Mouse (Mus musculus) erythroblast, embryonic 14.5 days (primary cell): ENCODE data around the gene 1700001O22Rik.

Experiments used
- GATA1 ChIP-seq: IDR thresholded peaks from 2 replicates; pipeline ENCODE4 v1.6.1; 2012; ENCODE audit warnings: low read length, inconsistent platforms, mixed read lengths
- TAL1 ChIP-seq: IDR thresholded peaks from 3 replicates; pipeline ENCODE4 v1.6.1; 2012; ENCODE audit warnings: low read length, inconsistent platforms, mixed read lengths

DNA sequence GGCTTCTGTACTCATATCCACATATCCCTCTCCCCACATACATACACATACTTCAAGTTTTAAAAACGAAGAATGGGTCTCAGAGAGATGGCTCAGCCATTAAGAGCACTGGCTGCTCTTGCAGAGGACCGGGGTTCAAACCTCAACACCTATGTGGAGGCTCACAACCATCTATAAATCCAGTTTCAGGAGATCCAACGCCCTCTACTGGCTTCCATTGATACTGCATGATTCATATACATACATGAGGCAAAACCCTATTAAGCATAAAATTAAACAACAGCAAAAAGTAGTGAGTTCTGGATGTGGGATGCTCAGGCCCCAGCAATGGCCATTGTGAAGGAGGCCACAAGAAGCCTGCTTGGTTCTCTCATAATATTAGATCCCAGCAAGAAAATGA lies 27.5 kb downstream of the 1700001O22Rik start:
- TF ChIP-seq GATA1 (no peak), TAL1 (no peak)
